Mouse (Mus musculus): ENCODE measurements around the gene Tmem256.

- TF ChIP-seq CTCF (IDR thresholded peaks at IDR 0.05; ENCODE audit: low read depth, low read length), result no peak
- TF ChIP-seq POLR2A (IDR thresholded peaks at IDR 0.05; ENCODE audit: extremely low read depth, insufficient read depth, low read length), result no peak
Measured at GRCm38 (mm10) chr11:69810280-69810679, 28.0 kb upstream of the Tmem256 start.
